Mouse (Mus musculus): ENCODE measurements around the gene Tmem41b. TPM values are rescaled to one million over a fixed set of nuclear protein-coding genes. Genes with fewer than 3 reads are reported as not detected.
"Not testable (repeated sequence)": the region's sequence is repeated elsewhere in the genome, so short reads cannot be mapped to it uniquely, and the experiment has no call there.

Gene Tmem41b
- total RNA-seq (2014; rRNA removed) (56.9 and 59.0 TPM in 2 replicates), polyA plus RNA-seq (2015; fragmentation: Nextera tagmentation; extraction: Ambion mirVana) (58.7 and 59.6 TPM in 2 replicates)

- not testable (repeated sequence) for H3K27me3 ChIP-seq (ENCODE audit: insufficient read depth, low read length); ATAC-seq
These were observed at the start of gene Tmem41b for GRCm38 (mm10) chr7:109986775-109987174. TSS of gene Tmem41b (minus strand) at chr7:109986929.

GRCm38 (mm10) chr7:110030342-110030741 lies 43.6 kb upstream of the Tmem41b start:
- no peak for TF ChIP-seq CTCF (IDR thresholded peaks at IDR 0.05; ENCODE audit: low read depth)
- Histone ChIP-seq H3K27ac (no peak overlapping the region), H3K9ac (replicated peaks; ENCODE audit: low read length) (no peak overlapping the region), H3K9me3 (ENCODE audit: low read length) (no peaks in the 10 kb centered on the region), H3K36me3 (ENCODE audit: insufficient read depth, low read length) (peaks cover 31% of the 10 kb centered on the region), H3K4me1 (ENCODE audit: insufficient read depth, low read length) (no peaks in the 10 kb centered on the region), H3K4me2 (ENCODE audit: low read depth, low read length) (no peak overlapping the region), H3K4me3 (ENCODE audit: low read length) (no peak overlapping the region), H3K27me3 (ENCODE audit: insufficient read depth, low read length) (no peaks in the 10 kb centered on the region)
- DNase-seq (ENCODE audit: low spot score): no peak
- ATAC-seq: no peak
- WGBS: 78% methylated on average over 3 of the region's 3 CpGs

More at GRCm38 (mm10) chr7:109986775-109987174, at the start of gene Tmem41b:
- not testable (repeated sequence) for H3K4me1 ChIP-seq (ENCODE audit: insufficient read depth, low read length); H3K36me3 ChIP-seq (ENCODE audit: insufficient read depth, low read length); DNase-seq (ENCODE audit: low spot score); H3K9me3 ChIP-seq (ENCODE audit: low read length)
- H3K4me2 ChIP-seq (ENCODE audit: low read depth, low read length): peak within 1 kb of the TSS; percentile 71
- peak within 1 kb of the TSS; percentile 67 for H3K9ac ChIP-seq (replicated peaks; ENCODE audit: low read length)
- H3K27ac ChIP-seq: peak within 1 kb of the TSS; percentile 83
- WGBS: 35% methylated on average over 6 of the region's 6 CpGs
- peak within 1 kb of the TSS; percentile 56 for H3K4me3 ChIP-seq (ENCODE audit: low read length)
- peak; percentile 50 for TF ChIP-seq CTCF (IDR thresholded peaks at IDR 0.05; ENCODE audit: low read depth)

- H3K36me3 ChIP-seq (ENCODE audit: insufficient read depth, low read length): peaks cover 31% of the 10 kb centered on the region
- no peaks in the 10 kb centered on the region for H3K27me3 ChIP-seq (ENCODE audit: insufficient read depth, low read length)
- H3K4me3 ChIP-seq (ENCODE audit: low read length): no peak overlapping the region
- no peak overlapping the region for H3K4me2 ChIP-seq (ENCODE audit: low read depth, low read length)
- DNase-seq (ENCODE audit: low spot score): no peak
- no peak for TF ChIP-seq CTCF (IDR thresholded peaks at IDR 0.05; ENCODE audit: low read depth)
- 68% methylated on average over 1 of the region's 1 CpGs for WGBS
- no peak overlapping the region for H3K27ac ChIP-seq
- H3K4me1 ChIP-seq (ENCODE audit: insufficient read depth, low read length): no peaks in the 10 kb centered on the region
- 0 out of 2 replicates have a peak, but pooled peaks cover 3% of the 10 kb centered on the region for H3K9me3 ChIP-seq (ENCODE audit: low read length)
- no peak overlapping the region for H3K9ac ChIP-seq (replicated peaks; ENCODE audit: low read length)
- ATAC-seq: no peak
These were observed 42.1 kb upstream of the Tmem41b start for GRCm38 (mm10) chr7:110028826-110029225.

- 87% methylated on average over 2 of the region's 2 CpGs for WGBS
- no peak for TF ChIP-seq CTCF (IDR thresholded peaks at IDR 0.05; ENCODE audit: low read depth)
These were observed 39.9 kb upstream of the Tmem41b start for GRCm38 (mm10) chr7:110026594-110026993.

GRCm38 (mm10) chr7:110023553-110023952 lies 36.8 kb upstream of the Tmem41b start:
- Histone ChIP-seq H3K4me1 (ENCODE audit: insufficient read depth, low read length) (peaks cover 3% of the 10 kb centered on the region; the same call in 1 of the 2 replicates), H3K4me3 (ENCODE audit: low read length) (no peak overlapping the region), H3K36me3 (ENCODE audit: insufficient read depth, low read length) (no peaks in the 10 kb centered on the region), H3K9me3 (ENCODE audit: low read length) (0 out of 2 replicates have a peak, but pooled peaks cover 3% of the 10 kb centered on the region), H3K27me3 (ENCODE audit: insufficient read depth, low read length) (no peaks in the 10 kb centered on the region), H3K9ac (replicated peaks; ENCODE audit: low read length) (no peak overlapping the region), H3K27ac (no peak overlapping the region), H3K4me2 (ENCODE audit: low read depth, low read length) (no peak overlapping the region)
- DNase-seq (ENCODE audit: low spot score) (no peak), ATAC-seq (no peak)
- TF ChIP-seq CTCF (IDR thresholded peaks at IDR 0.05; ENCODE audit: low read depth): no peak
- whole genome bisulfite sequencing: 97% methylated on average over 1 of the region's 1 CpGs

More at GRCm38 (mm10) chr7:110026594-110026993, 39.9 kb upstream of the Tmem41b start:
- H3K9me3 ChIP-seq (ENCODE audit: low read length): 0 out of 2 replicates have a peak, but pooled peaks cover 3% of the 10 kb centered on the region
- no peak overlapping the region for H3K4me3 ChIP-seq (ENCODE audit: low read length)
- H3K9ac ChIP-seq (replicated peaks; ENCODE audit: low read length): no peak overlapping the region
- H3K4me2 ChIP-seq (ENCODE audit: low read depth, low read length): no peak overlapping the region
- no peak overlapping the region for H3K27ac ChIP-seq
- peaks cover 17% of the 10 kb centered on the region; the same call in 1 of the 2 replicates for H3K36me3 ChIP-seq (ENCODE audit: insufficient read depth, low read length)
- no peaks in the 10 kb centered on the region for H3K27me3 ChIP-seq (ENCODE audit: insufficient read depth, low read length)
- no peaks in the 10 kb centered on the region for H3K4me1 ChIP-seq (ENCODE audit: insufficient read depth, low read length)
- DNase-seq (ENCODE audit: low spot score) (no peak), ATAC-seq (no peak)

- peak; percentile 79 for ATAC-seq
- no peaks in the 10 kb centered on the region for H3K36me3 ChIP-seq (ENCODE audit: insufficient read depth, low read length)
- peak overlapping the region; percentile 98 for H3K9ac ChIP-seq (replicated peaks; ENCODE audit: low read length)
- H3K27ac ChIP-seq: peak overlapping the region; percentile 93
- peak overlapping the region; percentile 69 for H3K4me2 ChIP-seq (ENCODE audit: low read depth, low read length)
- H3K4me1 ChIP-seq (ENCODE audit: insufficient read depth, low read length): peaks cover 3% of the 10 kb centered on the region; the same call in 1 of the 2 replicates
- WGBS: under 1% methylated on average over 42 of the region's 42 CpGs
- DNase-seq (ENCODE audit: low spot score): peak; percentile 59
- no peaks in the 10 kb centered on the region for H3K27me3 ChIP-seq (ENCODE audit: insufficient read depth, low read length)
- no peaks in the 10 kb centered on the region for H3K9me3 ChIP-seq (ENCODE audit: low read length)
- TF ChIP-seq CTCF (IDR thresholded peaks at IDR 0.05; ENCODE audit: low read depth): no peak
- H3K4me3 ChIP-seq (ENCODE audit: low read length): peak overlapping the region; percentile 98
These were observed 32.1 kb upstream of the Tmem41b start for GRCm38 (mm10) chr7:110018631-110019482.
